Mouse (Mus musculus) adrenal gland, postnatal 25 days (tissue): ENCODE data around the gene AU022252. TPM values are rescaled to one million over a fixed set of nuclear protein-coding genes. Genes with fewer than 3 reads are reported as not detected.

Experiments
- DNase-seq: peaks from one replicate; pipeline ENCODE4 v3.0.0; 2021; ENCODE audit warnings: mixed read lengths
- total RNA-seq: library from RNA; stranded (reverse); gene quantifications from 2 replicates; pipeline ENCODE4 v1.2.3, GENCODE M21; 2021

Gene AU022252
- total RNA-seq, 1 experiment from 2014 or later: 27.9 TPM

GRCm38 (mm10) chr4:119244468-119245240 is 12.1 kb upstream of the AU022252 start:
- DNase-seq: no peak

GRCm38 (mm10) chr4:119242571-119242970 is 10.1 kb upstream of the AU022252 start:
- no peak for DNase-seq

GRCm38 (mm10) chr4:119241664-119242063 is 9.2 kb upstream of the AU022252 start:
- peak; percentile 26 for DNase-seq

GRCm38 (mm10) chr4:119239181-119239682 is 6.7 kb upstream of the AU022252 start:
- DNase-seq: no peak

- no peak for DNase-seq
Observed at GRCm38 (mm10) chr4:119238661-119239060, 6.1 kb upstream of the AU022252 start.

GRCm38 (mm10) chr4:119234348-119234747 is 1.8 kb upstream of the AU022252 start:
- no peak for DNase-seq

GRCm38 (mm10) chr4:119233256-119233901 is 867 bp upstream of the AU022252 start:
- DNase-seq: peak; percentile 41

GRCm38 (mm10) chr4:119226751-119227150 is 5.8 kb downstream of the AU022252 start:
- DNase-seq: no peak

GRCm38 (mm10) chr4:119225719-119226118 is 6.8 kb downstream of the AU022252 start:
- DNase-seq: no peak

- no peak for DNase-seq
Observed at GRCm38 (mm10) chr4:119224534-119224933, 8.0 kb downstream of the AU022252 start.

GRCm38 (mm10) chr4:119223696-119224095 is 8.8 kb downstream of the AU022252 start:
- DNase-seq: peak; percentile 28

- DNase-seq: no peak
Observed at GRCm38 (mm10) chr4:119218169-119218568, 14.3 kb downstream of the AU022252 start, which contains the start of gene Tmem269. Gene Tmem269 (minus strand): TSS chr4:119218217.

- DNase-seq: no peak
Observed at GRCm38 (mm10) chr4:119216667-119217066, 15.8 kb downstream of the AU022252 start.

GRCm38 (mm10) chr4:119204672-119205071 is 27.8 kb downstream of the AU022252 start:
- DNase-seq: peak; percentile 57

- no peak for DNase-seq
Observed at GRCm38 (mm10) chr4:119198105-119198504, 34.4 kb downstream of the AU022252 start.

GRCm38 (mm10) chr4:119195582-119196320 is 36.8 kb downstream of the AU022252 start:
- DNase-seq: no peak

- peak; percentile 94 for DNase-seq
Observed at GRCm38 (mm10) chr4:119194909-119195581, 37.5 kb downstream of the AU022252 start, which contains the start of gene Svbp. Gene Svbp (plus strand): TSS chr4:119195306.

GRCm38 (mm10) chr4:119192757-119193156 is 39.8 kb downstream of the AU022252 start:
- no peak for DNase-seq

GRCm38 (mm10) chr4:119191273-119191672 is 41.2 kb downstream of the AU022252 start:
- no peak for DNase-seq

GRCm38 (mm10) chr4:119190618-119191017 is 41.9 kb downstream of the AU022252 start:
- DNase-seq: no peak

- DNase-seq: no peak
Observed at GRCm38 (mm10) chr4:119189864-119190263, 42.6 kb downstream of the AU022252 start, which contains the start of gene Ermap. Gene Ermap (minus strand): TSS chr4:119190011.

- no peak for DNase-seq
Observed at GRCm38 (mm10) chr4:119189392-119189791, 43.1 kb downstream of the AU022252 start.
